Mouse (Mus musculus): Measurements from ENCODE around the gene Ptpa. TPM values are rescaled to one million over a fixed set of nuclear protein-coding genes. Genes with fewer than 3 reads are reported as not detected.

Gene Ptpa
- total and polyA plus RNA-seq, 2 experiments from 2014 or later = 138 to 147 TPM

DNA sequence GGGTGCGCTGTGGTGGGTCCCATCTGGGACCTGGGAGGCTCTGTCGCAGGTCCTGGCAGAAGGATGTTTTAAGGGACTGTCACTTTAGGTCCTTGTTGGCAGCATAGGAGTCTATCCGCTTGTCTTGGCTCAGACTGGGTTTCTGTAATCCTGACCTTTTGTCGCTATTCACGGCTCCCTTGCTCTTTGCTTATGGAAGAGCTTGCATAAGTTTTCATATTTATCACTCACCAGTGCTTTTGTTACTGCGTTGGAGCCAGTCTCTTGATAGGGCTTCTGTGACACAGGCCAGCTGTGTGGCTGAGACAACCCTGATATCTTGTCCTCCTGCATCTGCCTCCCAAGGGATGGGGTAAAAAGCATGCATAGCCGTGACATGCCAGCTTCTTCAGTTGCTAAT, 36.5 kb upstream of the Ptpa start:
- H3K4me2 ChIP-seq (ENCODE audit: low read depth, low read length, poor library complexity, severe bottlenecking) = no peak overlapping the region
- DNase-seq (ENCODE audit: low spot score) (no peak), ATAC-seq (ENCODE audit: low FRiP score) (no peak)
- H3K4me1 ChIP-seq (ENCODE audit: insufficient read depth, low read length) = no peaks in the 10 kb centered on the region
- H3K9me3 ChIP-seq (ENCODE audit: low read length) = no peaks in the 10 kb centered on the region
- peaks cover 74% of the 10 kb centered on the region for H3K36me3 ChIP-seq (ENCODE audit: insufficient read depth, low read length)
- H3K9ac ChIP-seq (replicated peaks; ENCODE audit: low read length, poor library complexity, severe bottlenecking) = no peak overlapping the region
- no peak for TF ChIP-seq CTCF (IDR thresholded peaks at IDR 0.05)
- no peaks in the 10 kb centered on the region for H3K27me3 ChIP-seq (ENCODE audit: insufficient read depth, low read length)
- no peak overlapping the region for H3K27ac ChIP-seq (ENCODE audit: low read depth, low read length)
- 90% methylated on average over 7 of the region's 7 CpGs for WGBS
- H3K4me3 ChIP-seq (ENCODE audit: low read depth, low read length) = no peak overlapping the region

DNA sequence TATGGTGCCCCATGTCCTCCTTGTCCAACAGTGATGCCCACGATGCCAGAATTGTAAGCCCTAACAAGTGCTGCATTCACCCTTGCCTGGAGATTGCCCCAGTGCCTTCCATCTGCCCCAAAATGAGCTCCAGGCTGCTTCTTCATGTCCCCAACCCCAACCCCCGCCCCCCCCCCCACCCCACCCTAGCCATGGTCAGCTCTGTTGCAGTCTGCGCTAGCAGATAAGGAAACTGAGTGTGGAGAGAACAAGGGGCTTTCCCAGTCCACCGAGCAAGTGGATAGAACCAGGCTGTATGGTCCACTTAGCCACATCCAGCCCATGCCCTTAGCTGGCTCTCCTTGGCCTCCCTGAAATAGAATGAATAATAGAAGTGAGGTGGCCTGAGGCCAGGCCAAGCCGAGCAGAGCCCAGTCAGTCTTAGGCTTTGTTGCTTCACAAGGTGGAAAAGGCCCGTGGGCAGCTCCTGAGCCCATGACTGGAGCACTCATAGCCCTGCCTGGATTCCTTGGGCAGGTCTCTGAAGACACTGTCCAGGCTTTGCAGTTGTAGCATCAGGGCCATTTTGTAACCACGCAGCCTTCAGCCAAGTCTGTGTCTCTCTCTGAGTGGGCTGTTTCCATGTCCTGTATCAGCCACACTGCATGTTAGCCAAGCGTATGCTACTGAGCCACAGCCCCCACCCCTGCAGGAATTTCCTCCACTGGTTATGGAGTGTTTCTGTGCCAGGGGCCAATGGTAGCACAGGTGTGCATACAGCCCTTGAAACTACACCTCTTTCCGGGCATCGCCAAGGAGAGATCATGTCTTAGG, 35.1 kb upstream of the Ptpa start:
- Histone ChIP-seq H3K4me2 (ENCODE audit: low read depth, low read length, poor library complexity, severe bottlenecking) (no peak overlapping the region), H3K9ac (replicated peaks; ENCODE audit: low read length, poor library complexity, severe bottlenecking) (no peak overlapping the region), H3K4me3 (ENCODE audit: low read depth, low read length) (no peak overlapping the region), H3K4me1 (ENCODE audit: insufficient read depth, low read length) (no peaks in the 10 kb centered on the region), H3K27me3 (ENCODE audit: insufficient read depth, low read length) (no peaks in the 10 kb centered on the region), H3K27ac (ENCODE audit: low read depth, low read length) (no peak overlapping the region), H3K9me3 (ENCODE audit: low read length) (no peaks in the 10 kb centered on the region), H3K36me3 (ENCODE audit: insufficient read depth, low read length) (peaks cover 72% of the 10 kb centered on the region)
- 95% methylated on average over 10 of the region's 10 CpGs for WGBS
- TF ChIP-seq CTCF (IDR thresholded peaks at IDR 0.05) = no peak
- ATAC-seq (ENCODE audit: low FRiP score) = no peak
- DNase-seq (ENCODE audit: low spot score) = no peak

DNA sequence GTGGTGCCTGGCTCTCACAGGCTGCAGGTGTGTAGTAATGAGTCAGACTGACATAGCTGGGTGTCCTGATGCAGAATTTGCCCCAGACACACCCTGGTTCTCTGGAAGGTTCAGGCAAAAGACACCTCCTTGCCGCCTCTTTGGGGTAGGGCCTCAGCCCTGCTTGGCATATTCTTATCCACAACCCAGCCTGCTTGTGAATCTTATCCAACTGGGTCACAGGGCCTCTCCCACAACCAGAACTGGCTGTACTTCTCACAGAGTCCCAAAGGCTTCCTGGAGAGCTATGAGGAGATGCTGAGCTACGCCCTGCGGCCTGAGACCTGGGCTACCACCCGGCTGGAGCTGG, 34.5 kb upstream of the Ptpa start:
- Histone ChIP-seq H3K4me2 (ENCODE audit: low read depth, low read length, poor library complexity, severe bottlenecking) (no peak overlapping the region), H3K27me3 (ENCODE audit: insufficient read depth, low read length) (no peaks in the 10 kb centered on the region), H3K4me3 (ENCODE audit: low read depth, low read length) (no peak overlapping the region), H3K27ac (ENCODE audit: low read depth, low read length) (no peak overlapping the region), H3K9me3 (ENCODE audit: low read length) (no peaks in the 10 kb centered on the region), H3K4me1 (ENCODE audit: insufficient read depth, low read length) (no peaks in the 10 kb centered on the region), H3K9ac (replicated peaks; ENCODE audit: low read length, poor library complexity, severe bottlenecking) (no peak overlapping the region), H3K36me3 (ENCODE audit: insufficient read depth, low read length) (peaks cover 66% of the 10 kb centered on the region)
- WGBS = 95% methylated on average over 4 of the region's 4 CpGs
- DNase-seq (ENCODE audit: low spot score) (no peak), ATAC-seq (ENCODE audit: low FRiP score) (no peak)
- no peak for TF ChIP-seq CTCF (IDR thresholded peaks at IDR 0.05)

DNA sequence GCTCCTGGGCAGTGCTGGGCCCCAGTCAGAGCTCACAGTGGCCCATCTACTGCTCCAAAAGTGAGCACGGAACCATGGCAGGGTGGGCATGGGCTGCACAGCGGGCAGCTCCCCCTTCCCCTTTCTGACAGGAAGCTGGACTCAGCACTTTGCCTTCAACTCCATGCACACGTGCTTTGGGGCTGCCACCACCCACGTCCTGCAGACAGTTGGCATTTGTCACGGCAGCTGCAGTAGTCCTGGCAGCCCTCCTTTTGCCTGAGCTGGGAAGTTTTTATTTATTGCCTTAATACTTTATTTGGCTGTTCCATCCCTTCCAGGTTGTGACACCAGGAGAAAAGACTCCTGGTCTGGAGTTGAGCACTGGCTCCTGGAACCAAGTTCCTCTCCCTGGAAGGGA, 31.0 kb upstream of the Ptpa start:
- 84% methylated on average over 5 of the region's 5 CpGs for WGBS
- no peaks in the 10 kb centered on the region for H3K27me3 ChIP-seq (ENCODE audit: insufficient read depth, low read length)
- ATAC-seq (ENCODE audit: low FRiP score) (no peak), DNase-seq (ENCODE audit: low spot score) (no peak)
- H3K9me3 ChIP-seq (ENCODE audit: low read length) = no peaks in the 10 kb centered on the region
- H3K4me1 ChIP-seq (ENCODE audit: insufficient read depth, low read length) = no peaks in the 10 kb centered on the region
- TF ChIP-seq CTCF (IDR thresholded peaks at IDR 0.05) = no peak
- no peak overlapping the region for H3K4me2 ChIP-seq (ENCODE audit: low read depth, low read length, poor library complexity, severe bottlenecking)
- H3K27ac ChIP-seq (ENCODE audit: low read depth, low read length) = no peak overlapping the region
- H3K9ac ChIP-seq (replicated peaks; ENCODE audit: low read length, poor library complexity, severe bottlenecking) = no peak overlapping the region
- peaks cover 44% of the 10 kb centered on the region for H3K36me3 ChIP-seq (ENCODE audit: insufficient read depth, low read length)
- H3K4me3 ChIP-seq (ENCODE audit: low read depth, low read length) = no peak overlapping the region

DNA sequence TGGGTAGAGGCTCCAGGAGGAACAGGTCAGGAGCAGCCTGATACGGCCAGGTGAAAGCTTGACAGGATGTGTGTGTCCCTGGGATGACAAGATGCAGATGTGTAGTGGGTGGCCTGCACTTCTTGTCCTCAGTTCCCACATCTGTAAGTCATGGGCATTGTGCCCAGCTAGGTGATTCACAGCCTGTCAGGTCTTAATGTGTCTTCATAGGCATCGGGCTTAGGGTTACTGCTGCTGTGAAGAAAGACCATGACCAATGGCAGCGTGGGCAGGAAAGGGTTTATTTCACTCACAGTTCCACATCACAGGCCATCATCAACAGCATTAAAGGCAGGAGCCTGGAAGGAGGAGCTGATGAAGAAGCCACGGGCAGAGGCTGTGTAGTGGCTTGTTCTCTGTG, 30.2 kb upstream of the Ptpa start:
- 89% methylated on average over 4 of the region's 4 CpGs for WGBS

DNA sequence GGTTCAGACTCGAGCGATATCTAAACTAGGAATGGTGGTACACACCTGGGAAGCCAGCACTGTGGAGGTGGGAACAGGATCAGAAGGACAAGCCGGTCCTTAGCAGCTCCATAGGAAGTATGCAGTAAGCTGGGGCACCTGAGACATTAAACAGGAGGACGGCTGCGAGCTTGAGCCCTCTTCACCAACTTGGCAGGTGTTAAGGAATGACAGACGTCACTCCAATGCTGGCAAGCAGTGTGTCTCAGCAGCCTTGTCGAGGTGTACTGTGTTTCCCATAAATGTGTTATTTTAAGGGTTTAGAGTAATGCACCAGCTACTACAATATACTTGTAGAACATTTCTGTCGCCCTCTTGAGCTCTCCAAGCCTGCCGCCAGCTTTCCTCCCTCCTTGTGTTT, 28.9 kb upstream of the Ptpa start:
- Histone ChIP-seq H3K9ac (replicated peaks; ENCODE audit: low read length, poor library complexity, severe bottlenecking) (no peak overlapping the region), H3K36me3 (ENCODE audit: insufficient read depth, low read length) (peaks cover 25% of the 10 kb centered on the region), H3K4me3 (ENCODE audit: low read depth, low read length) (no peak overlapping the region), H3K4me2 (ENCODE audit: low read depth, low read length, poor library complexity, severe bottlenecking) (no peak overlapping the region), H3K27me3 (ENCODE audit: insufficient read depth, low read length) (no peaks in the 10 kb centered on the region), H3K4me1 (ENCODE audit: insufficient read depth, low read length) (no peaks in the 10 kb centered on the region), H3K9me3 (ENCODE audit: low read length) (no peaks in the 10 kb centered on the region), H3K27ac (ENCODE audit: low read depth, low read length) (no peak overlapping the region)
- no peak for DNase-seq (ENCODE audit: low spot score)
- no peak for ATAC-seq (ENCODE audit: low FRiP score)
- TF ChIP-seq CTCF (IDR thresholded peaks at IDR 0.05) = no peak
- WGBS = 90% methylated on average over 9 of the region's 9 CpGs

More for the DNA sequence above, 30.2 kb upstream of the Ptpa start:
- TF ChIP-seq CTCF (IDR thresholded peaks at IDR 0.05) = no peak
- Histone ChIP-seq H3K36me3 (ENCODE audit: insufficient read depth, low read length) (peaks cover 38% of the 10 kb centered on the region), H3K27ac (ENCODE audit: low read depth, low read length) (no peak overlapping the region), H3K27me3 (ENCODE audit: insufficient read depth, low read length) (no peaks in the 10 kb centered on the region), H3K4me3 (ENCODE audit: low read depth, low read length) (no peak overlapping the region), H3K4me2 (ENCODE audit: low read depth, low read length, poor library complexity, severe bottlenecking) (no peak overlapping the region), H3K4me1 (ENCODE audit: insufficient read depth, low read length) (no peaks in the 10 kb centered on the region), H3K9ac (replicated peaks; ENCODE audit: low read length, poor library complexity, severe bottlenecking) (no peak overlapping the region), H3K9me3 (ENCODE audit: low read length) (no peaks in the 10 kb centered on the region)
- no peak for DNase-seq (ENCODE audit: low spot score)
- no peak for ATAC-seq (ENCODE audit: low FRiP score)
